Mouse (Mus musculus) kidney, adult 11 months (tissue): ENCODE measurements around the gene Cct6b.
"Not testable (repeated sequence)": the region's sequence is repeated elsewhere in the genome, so short reads cannot be mapped to it uniquely, and the experiment has no call there.

Source experiments
- DNase-seq: peaks from one replicate; pipeline ENCODE4 v3.0.0; 2022

The Cct6b gene

GRCm38 (mm10) chr11:82699865-82700410, 64.2 kb downstream of the Cct6b start:
- no peak for DNase-seq

GRCm38 (mm10) chr11:82695930-82696329, 68.2 kb downstream of the Cct6b start:
- DNase-seq = no peak

GRCm38 (mm10) chr11:82694947-82695346, 69.2 kb downstream of the Cct6b start:
- not testable (repeated sequence) for DNase-seq

- DNase-seq = no peak
Observed at GRCm38 (mm10) chr11:82692668-82693067, 71.5 kb downstream of the Cct6b start.

- DNase-seq = no peak
Observed at GRCm38 (mm10) chr11:82690476-82690875, 73.6 kb downstream of the Cct6b start.

GRCm38 (mm10) chr11:82687668-82688067, 76.5 kb downstream of the Cct6b start:
- no peak for DNase-seq

- peak; percentile 13 for DNase-seq
Observed at GRCm38 (mm10) chr11:82684676-82685075, 79.4 kb downstream of the Cct6b start.

- no peak for DNase-seq
Observed at GRCm38 (mm10) chr11:82683765-82684505, 80.2 kb downstream of the Cct6b start.

GRCm38 (mm10) chr11:82678561-82678960, 85.6 kb downstream of the Cct6b start:
- DNase-seq = no peak
